Mouse (Mus musculus) G1E (cell line): ENCODE results near the gene Calhm4. TPM values are rescaled to one million over a fixed set of nuclear protein-coding genes. Genes with fewer than 3 reads are reported as not detected.

Experiments
- ATAC-seq: 2 replicates; pipeline ENCODE4 v1.8.0; 2016; ENCODE audit warnings: mild to moderate bottlenecking; ENCODE audit not compliant: insufficient number of reproducible peaks, poor library complexity, low FRiP score, severe bottlenecking; ENCODE audit errors: extremely low read depth
- DNase-seq: peaks from one replicate; pipeline ENCODE4 v3.0.0; 2012; ENCODE audit warnings: low spot score
- H3K27me3 ChIP-seq: 2 replicates; pipeline ENCODE4 v1.6.1; 2012; ENCODE audit warnings: mild to moderate bottlenecking, low read length, inconsistent platforms; ENCODE audit not compliant: insufficient read depth
- H3K36me3 ChIP-seq: replicated peaks from 2 replicates; pipeline ENCODE3; 2012; ENCODE audit warnings: mild to moderate bottlenecking, inconsistent platforms
- H3K4me1 ChIP-seq: 2 replicates; pipeline ENCODE4 v1.6.1; 2012; ENCODE audit warnings: low read depth, low read length, inconsistent platforms, mixed read lengths; ENCODE audit not compliant: insufficient read depth
- H3K4me3 ChIP-seq: 2 replicates; pipeline ENCODE4 v1.5.1; 2012; ENCODE audit warnings: low read depth, mild to moderate bottlenecking, inconsistent platforms, low read length, moderate library complexity, mixed read lengths
- H3K9me3 ChIP-seq: replicated peaks from 2 replicates; pipeline ENCODE4 v1.6.1; 2012; ENCODE audit warnings: inconsistent platforms
- CTCF ChIP-seq: IDR thresholded peaks from 2 replicates; pipeline ENCODE4 v1.5.1; 2012; ENCODE audit warnings: low read depth, low read length, inconsistent platforms, mixed read lengths
- GATA1 ChIP-seq: IDR thresholded peaks from 2 replicates; pipeline ENCODE4 v1.6.1; 2012; ENCODE audit warnings: borderline replicate concordance, low read length, inconsistent platforms, mixed read lengths
- GATA2 ChIP-seq: IDR thresholded peaks from 2 replicates; pipeline ENCODE4 v1.6.1; 2012; ENCODE audit warnings: low read depth, low read length, inconsistent platforms, borderline replicate concordance
- POLR2AphosphoS5 ChIP-seq: IDR thresholded peaks from 2 replicates; pipeline ENCODE4 v1.6.1; 2012; ENCODE audit warnings: low read depth, low read length, inconsistent platforms; ENCODE audit not compliant: insufficient replicate concordance
- TAL1 ChIP-seq: conservative IDR thresholded peaks from 2 replicates; pipeline ENCODE4 v1.6.1; 2012; ENCODE audit warnings: low read depth, low read length, inconsistent platforms, mixed read lengths
- polyA plus RNA-seq: library from polyadenylated mRNA; stranded (reverse); fragments of >175 nt; gene quantifications from 2 replicates; pipeline ENCODE4 v1.2.3, GENCODE M21; 2012
- total RNA-seq, 2 experiments: library from RNA; stranded (forward) in 1 of 2; stranded (reverse) in 1 of 2; fragments of 200-1000 nt in 1 of 2; fragments of >200 nt in 1 of 2; fragmentation: Nextera tagmentation in 1 of 2; gene quantifications; 2 replicates each; pipeline ENCODE4 v1.2.3; 2014 to 2017

Gene Calhm4
- not detected in 2 replicates for total RNA-seq (2014; fragmentation: Nextera tagmentation)
- 0.06 and 0.11 TPM in 2 replicates for total RNA-seq (2017)
- polyA plus RNA-seq: not detected in 2 replicates

GRCm38 (mm10) chr10:34044210-34044609 is at the start of gene Calhm4:
TSS of gene Calhm4 (minus strand) at chr10:34044310.
- H3K4me3 ChIP-seq: no peak within 1 kb of the TSS
- H3K36me3 ChIP-seq: no peaks in the 10 kb centered on the region
- H3K4me1 ChIP-seq: no peaks in the 10 kb centered on the region
- DNase-seq (no peak), ATAC-seq (no peak)
- no peaks in the 10 kb centered on the region for H3K9me3 ChIP-seq
- H3K27me3 ChIP-seq: peaks cover 7% of the 10 kb centered on the region; the same call in 1 of the 2 replicates
- no peak for TF ChIP-seq GATA1
- no peak for TF ChIP-seq POLR2AphosphoS5
- no peak for TF ChIP-seq CTCF

- Histone ChIP-seq H3K4me1 (no peaks in the 10 kb centered on the region), H3K27me3 (no peaks in the 10 kb centered on the region), H3K9me3 (no peaks in the 10 kb centered on the region), H3K36me3 (no peaks in the 10 kb centered on the region), H3K4me3 (no peak overlapping the region)
- ATAC-seq (no peak), DNase-seq (no peak)
- TF ChIP-seq GATA1 (no peak), POLR2AphosphoS5 (no peak), TAL1 (no peak), GATA2 (no peak), CTCF (no peak)
Measured at GRCm38 (mm10) chr10:34091888-34092287, 47.8 kb upstream of the Calhm4 start.

DNA sequence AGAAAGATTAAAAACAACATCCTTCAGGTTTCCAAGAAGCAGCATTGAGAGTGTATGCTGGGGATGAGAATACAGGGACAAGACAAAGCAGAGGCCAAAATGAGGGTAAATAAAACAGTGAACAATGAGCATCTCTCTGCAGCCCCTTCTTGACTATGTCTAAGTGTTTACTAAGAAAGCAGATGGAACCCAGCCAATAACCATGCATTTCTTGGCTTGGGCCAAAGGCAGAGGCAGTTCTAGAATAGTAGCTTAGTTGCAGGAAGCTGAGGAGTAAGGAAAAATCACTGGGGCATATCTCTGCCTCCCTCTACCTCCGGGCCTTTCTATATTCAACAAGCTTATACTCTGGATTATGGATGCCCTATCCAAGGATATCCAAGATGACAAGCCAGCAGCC is 46.4 kb upstream of the Calhm4 start:
- no peaks in the 10 kb centered on the region for H3K9me3 ChIP-seq
- no peaks in the 10 kb centered on the region for H3K36me3 ChIP-seq
- H3K4me1 ChIP-seq: no peaks in the 10 kb centered on the region
- no peak overlapping the region for H3K4me3 ChIP-seq
- ATAC-seq (no peak), DNase-seq (no peak)
- no peak for TF ChIP-seq GATA1
- TF ChIP-seq CTCF: no peak
- TF ChIP-seq TAL1: no peak
- TF ChIP-seq GATA2: no peak
- no peak for TF ChIP-seq POLR2AphosphoS5
- no peaks in the 10 kb centered on the region for H3K27me3 ChIP-seq

GRCm38 (mm10) chr10:34089517-34089916 is 45.4 kb upstream of the Calhm4 start:
- Histone ChIP-seq H3K9me3 (no peaks in the 10 kb centered on the region), H3K4me3 (no peak overlapping the region), H3K36me3 (no peaks in the 10 kb centered on the region), H3K4me1 (no peaks in the 10 kb centered on the region), H3K27me3 (no peaks in the 10 kb centered on the region)
- TF ChIP-seq POLR2AphosphoS5 (no peak), GATA2 (no peak), TAL1 (no peak), GATA1 (no peak), CTCF (no peak)
- no peak for DNase-seq
- ATAC-seq: no peak

DNA sequence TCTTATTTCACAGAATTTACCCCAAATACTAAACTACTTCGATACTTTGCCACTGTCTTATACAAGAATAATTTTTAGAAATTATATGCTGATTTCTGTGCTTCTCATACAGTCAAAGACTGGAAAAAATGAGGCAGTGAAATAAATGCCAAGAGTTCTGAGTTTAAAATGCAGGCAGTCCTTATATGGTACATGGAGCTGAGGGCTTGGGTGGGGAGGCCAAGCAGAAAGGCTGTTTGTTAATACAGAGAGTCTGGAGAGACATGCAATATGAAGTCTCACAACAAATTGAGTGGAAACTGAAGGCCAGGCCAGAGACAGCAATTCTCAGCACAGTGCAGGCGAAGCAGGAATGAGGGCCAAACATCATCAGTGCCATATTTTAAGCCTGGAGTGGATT is 44.4 kb upstream of the Calhm4 start:
- ATAC-seq (no peak), DNase-seq (no peak)
- H3K4me1 ChIP-seq: no peaks in the 10 kb centered on the region
- H3K27me3 ChIP-seq: no peaks in the 10 kb centered on the region
- H3K4me3 ChIP-seq: no peak overlapping the region
- H3K9me3 ChIP-seq: no peaks in the 10 kb centered on the region
- H3K36me3 ChIP-seq: no peaks in the 10 kb centered on the region
- TF ChIP-seq TAL1: no peak
- no peak for TF ChIP-seq GATA1
- TF ChIP-seq GATA2: no peak
- TF ChIP-seq POLR2AphosphoS5: no peak
- no peak for TF ChIP-seq CTCF

DNA sequence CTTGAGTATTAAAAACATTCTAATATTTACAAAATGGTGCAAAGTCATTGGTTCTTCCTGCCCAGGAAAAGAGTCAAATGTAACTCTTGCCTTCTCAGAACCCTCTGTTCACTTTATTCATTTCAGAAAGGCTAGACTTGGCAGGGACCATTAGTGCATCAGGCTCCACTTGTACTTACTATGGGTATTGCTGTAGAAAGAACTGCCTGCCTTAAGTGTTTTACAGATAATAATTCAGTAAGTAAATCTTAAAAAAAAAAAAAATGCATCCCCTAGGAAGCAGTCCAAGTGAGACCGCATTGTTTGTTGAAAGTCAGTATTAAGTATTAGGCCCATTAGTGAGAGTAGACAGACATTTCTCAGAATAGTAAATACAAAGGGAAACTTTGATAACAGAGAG is 42.4 kb upstream of the Calhm4 start:
- no peak overlapping the region for H3K4me3 ChIP-seq
- TF ChIP-seq TAL1: no peak
- no peak for TF ChIP-seq GATA2
- TF ChIP-seq GATA1: no peak
- no peak for TF ChIP-seq CTCF
- TF ChIP-seq POLR2AphosphoS5: no peak
- no peaks in the 10 kb centered on the region for H3K27me3 ChIP-seq
- no peak for DNase-seq
- no peaks in the 10 kb centered on the region for H3K4me1 ChIP-seq
- H3K36me3 ChIP-seq: no peaks in the 10 kb centered on the region
- ATAC-seq: no peak
- H3K9me3 ChIP-seq: no peaks in the 10 kb centered on the region
